Mouse (Mus musculus): ENCODE data around the gene Pgls.

The Pgls gene

DNA sequence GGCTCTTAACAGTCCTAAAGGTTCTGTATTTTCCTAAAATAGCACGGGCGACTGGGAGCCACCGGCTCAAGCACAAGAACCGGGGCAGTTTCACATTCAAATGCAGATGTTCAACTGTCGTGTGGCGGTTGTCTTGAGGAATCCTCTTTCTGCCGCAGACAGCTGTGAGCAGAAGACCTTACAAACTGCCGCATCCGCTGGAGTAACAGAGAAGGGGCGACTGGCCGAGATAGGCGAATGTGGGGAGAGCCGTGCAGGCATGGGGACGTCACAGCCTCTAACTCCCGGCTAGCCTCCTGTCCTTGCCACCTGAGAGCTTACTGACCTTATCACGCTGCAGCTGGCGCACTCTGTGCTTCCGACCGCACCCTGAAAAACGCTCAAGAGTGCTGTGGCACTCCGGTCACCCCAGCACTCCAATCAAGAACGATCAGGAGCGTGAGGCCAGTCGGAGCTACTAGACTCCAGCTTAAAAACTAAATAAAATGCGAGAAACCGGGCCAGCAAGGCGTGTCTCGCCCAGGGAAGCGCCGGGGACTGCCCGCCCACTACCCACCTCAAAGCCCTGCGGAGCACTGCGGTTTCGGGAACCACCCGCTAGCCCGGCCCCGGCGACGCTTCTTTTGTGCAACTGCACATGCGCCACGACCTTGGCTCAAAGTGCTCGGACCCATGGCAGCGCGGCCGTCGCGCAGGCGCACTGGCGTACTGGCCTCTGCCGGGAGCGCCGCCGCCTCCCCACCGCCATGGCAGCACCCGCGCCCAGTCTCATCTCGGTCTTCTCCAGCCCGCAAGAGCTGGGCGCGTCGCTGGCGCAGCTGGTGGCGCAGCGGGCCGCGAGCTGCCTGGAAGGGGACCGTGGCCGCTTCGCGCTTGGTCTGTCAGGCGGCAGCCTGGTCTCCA is at the start of gene Pgls:
Gene Pgls, plus strand, starts transcription at position 706 of the 903 bp plus-strand sequence.
- POLR2A ChIA-PET: interaction anchor here (0.5 to 6.7 kb wide), 44 partner anchors 8 to 945 kb away, joined by 3 to 104 read pairs (median 4); partner anchors contain the start of genes Colgalt1 (in 3 of the 4), Slc27a1 (in 3 of the 4), Tmem221 (in 3 of the 4) and Mvb12a (in 2 of the 4)

GRCm38 (mm10) chr8:71542632-71543343 is 49.2 kb upstream of the Pgls start, which contains the start of gene Mvb12a:
TSS of gene Mvb12a (plus strand) at chr8:71542922.
- ChIA-PET CTCF (interaction anchor here (0.5 to 1.6 kb wide), 19 partner anchors 11 to 875 kb away, joined by 3 to 8 read pairs (median 3); partner anchors contain the start of genes Colgalt1 (in 1 of the 4) and Slc27a1 (in 1 of the 4)), POLR2A (interaction anchor here in 3 of 4 experiments (0.5 to 3.6 kb wide), 42 partner anchors 9 to 594 kb away, joined by 3 to 27 read pairs (median 4); partner anchors contain the start of genes Tmem221 (in 3 of the 3), Colgalt1 (in 2 of the 3), Pgls (in 2 of the 3) and Ccdc194 (in 1 of the 3))

More for the DNA sequence above, at the start of gene Pgls:
- CTCF ChIA-PET: interaction anchor here (0.6 to 6.5 kb wide), 15 partner anchors 11 to 137 kb away, joined by 3 to 40 read pairs (median 7); partner anchors contain the start of genes Colgalt1 (in 1 of the 4) and Slc27a1 (in 1 of the 4)

- CTCF ChIA-PET: interaction anchor here in 2 of 4 experiments (0.5 to 1.6 kb wide), 4 partner anchors 15 to 117 kb away, joined by 4 to 8 read pairs (median 5); partner anchors contain the start of gene Slc27a1 (in 1 of the 2)
- POLR2A ChIA-PET: interaction anchor here in 3 of 4 experiments (1.0 to 3.6 kb wide), 16 partner anchors 9 to 182 kb away, joined by 3 to 27 read pairs (median 6); partner anchors contain the start of genes Colgalt1 (in 2 of the 3), Ccdc194 (in 1 of the 3), Dda1 (in 1 of the 3) and Fcho1 (in 1 of the 3)
Observed at GRCm38 (mm10) chr8:71543755-71544154, 48.2 kb upstream of the Pgls start.

GRCm38 (mm10) chr8:71545053-71545452 is 46.9 kb upstream of the Pgls start:
- ChIA-PET CTCF (no interaction called here), POLR2A (interaction anchor here in 1 of 4 experiments (0.6 to 1.2 kb wide), 2 partner anchors 13 to 81 kb away, joined by 3 read pairs; no protein-coding TSS in a partner anchor)

GRCm38 (mm10) chr8:71547590-71547989 is 44.4 kb upstream of the Pgls start:
- ChIA-PET POLR2A (no interaction called here), CTCF (interaction anchor here in 1 of 4 experiments (0.9 kb wide), 1 partner anchor 13 kb away, joined by 5 read pairs; no protein-coding TSS in a partner anchor)

- ChIA-PET POLR2A (interaction anchor here in 2 of 4 experiments (0.6 to 1.5 kb wide), 6 partner anchors 8 to 21 kb away, joined by 3 to 9 read pairs (median 4); partner anchors contain the start of genes Tmem221 (in 2 of the 2) and Slc27a1 (in 1 of the 2)), CTCF (interaction anchor here in 3 of 4 experiments (0.6 to 1.1 kb wide), 4 partner anchors 12 to 149 kb away, joined by 3 to 7 read pairs (median 3); partner anchors contain the start of gene Colgalt1 (in 1 of the 3))
Observed at GRCm38 (mm10) chr8:71550754-71551153, 41.2 kb upstream of the Pgls start.

- CTCF ChIA-PET: interaction anchor here in 2 of 4 experiments (0.5 to 1.7 kb wide), 2 partner anchors 58 to 77 kb away, joined by 6 to 7 read pairs; no protein-coding TSS in a partner anchor
Observed at GRCm38 (mm10) chr8:71552770-71553169, 39.2 kb upstream of the Pgls start.

DNA sequence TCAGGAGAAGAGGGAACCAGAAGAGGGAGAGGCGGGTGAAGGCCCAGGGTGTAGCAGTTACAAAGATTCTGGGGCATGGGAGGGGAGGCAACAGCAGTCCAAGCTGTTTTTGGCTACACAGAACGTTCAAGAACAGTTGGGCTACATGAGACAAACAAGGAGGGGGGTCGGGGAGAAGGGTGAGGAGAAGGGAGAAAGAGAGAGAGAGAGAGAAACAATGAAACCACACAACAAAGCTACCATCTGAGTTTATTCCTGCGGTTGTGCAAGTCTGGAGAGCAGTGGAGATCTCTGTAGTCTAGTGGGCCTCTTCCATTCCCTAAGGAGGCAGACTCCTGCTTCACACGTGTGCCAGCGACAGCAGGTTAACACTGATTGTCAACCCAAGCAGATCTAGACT is 38.0 kb upstream of the Pgls start:
- ChIA-PET POLR2A (interaction anchor here in 3 of 4 experiments (0.8 to 5.2 kb wide), 12 partner anchors 11 to 122 kb away, joined by 3 to 25 read pairs (median 3); partner anchors contain the start of genes Jak3 (in 1 of the 3), Mvb12a (in 1 of the 3) and Slc27a1 (in 1 of the 3)), CTCF (interaction anchor here in 2 of 4 experiments (1.0 to 1.7 kb wide), 4 partner anchors 11 to 75 kb away, joined by 3 to 15 read pairs (median 5); partner anchors contain the start of gene Mvb12a (in 1 of the 2))

More at GRCm38 (mm10) chr8:71552770-71553169, 39.2 kb upstream of the Pgls start:
- POLR2A ChIA-PET: interaction anchor here in 2 of 4 experiments (0.6 to 5.2 kb wide), 8 partner anchors 9 to 745 kb away, joined by 3 to 25 read pairs (median 4); partner anchors contain the start of genes Slc27a1 (in 2 of the 2) and Mvb12a (in 1 of the 2)

GRCm38 (mm10) chr8:71554644-71555043 is 37.3 kb upstream of the Pgls start:
- ChIA-PET POLR2A (interaction anchor here in 2 of 4 experiments (0.9 to 5.2 kb wide), 7 partner anchors 12 to 121 kb away, joined by 3 to 25 read pairs (median 4); partner anchors contain the start of genes Ccdc194 (in 1 of the 2), Jak3 (in 1 of the 2), Mvb12a (in 1 of the 2) and Slc27a1 (in 1 of the 2)), CTCF (interaction anchor here in 3 of 4 experiments (1.0 to 1.6 kb wide), 4 partner anchors 36 to 177 kb away, joined by 3 to 15 read pairs (median 4); no protein-coding TSS in a partner anchor)

GRCm38 (mm10) chr8:71558071-71558957 is 33.7 kb upstream of the Pgls start, which contains the start of gene Tmem221:
TSS of gene Tmem221 (minus strand) at chr8:71558871.
- ChIA-PET CTCF (interaction anchor here (0.6 to 2.4 kb wide), 43 partner anchors 10 to 713 kb away, joined by 3 to 34 read pairs (median 4); partner anchors contain the start of genes Slc27a1 (in 2 of the 4), Abhd8 (in 1 of the 4), Colgalt1 (in 1 of the 4) and Fcho1 (in 1 of the 4)), POLR2A (interaction anchor here (0.5 to 3.3 kb wide), 70 partner anchors 8 to 719 kb away, joined by 3 to 66 read pairs (median 4); partner anchors contain the start of genes Colgalt1 (in 3 of the 4), Mvb12a (in 3 of the 4), Pgls (in 3 of the 4) and Slc27a1 (in 2 of the 4))

- CTCF ChIA-PET: interaction anchor here (0.6 to 2.4 kb wide), 52 partner anchors 10 to 714 kb away, joined by 3 to 34 read pairs (median 4); partner anchors contain the start of genes Slc27a1 (in 2 of the 4), Abhd8 (in 1 of the 4), Colgalt1 (in 1 of the 4) and Fcho1 (in 1 of the 4)
- POLR2A ChIA-PET: interaction anchor here (0.5 to 3.3 kb wide), 79 partner anchors 9 to 720 kb away, joined by 3 to 66 read pairs (median 4); partner anchors contain the start of genes Colgalt1 (in 3 of the 4), Mvb12a (in 3 of the 4), Pgls (in 3 of the 4) and Slc27a1 (in 2 of the 4)
Observed at GRCm38 (mm10) chr8:71558958-71559690, 32.9 kb upstream of the Pgls start.

- POLR2A ChIA-PET: interaction anchor here in 2 of 4 experiments (0.6 to 3.3 kb wide), 16 partner anchors 9 to 219 kb away, joined by 3 to 66 read pairs (median 9); partner anchors contain the start of genes Slc27a1 (in 2 of the 2), Babam1 (in 1 of the 2), Colgalt1 (in 1 of the 2) and Fam129c (in 1 of the 2)
Observed at GRCm38 (mm10) chr8:71560071-71560470, 31.9 kb upstream of the Pgls start.

DNA sequence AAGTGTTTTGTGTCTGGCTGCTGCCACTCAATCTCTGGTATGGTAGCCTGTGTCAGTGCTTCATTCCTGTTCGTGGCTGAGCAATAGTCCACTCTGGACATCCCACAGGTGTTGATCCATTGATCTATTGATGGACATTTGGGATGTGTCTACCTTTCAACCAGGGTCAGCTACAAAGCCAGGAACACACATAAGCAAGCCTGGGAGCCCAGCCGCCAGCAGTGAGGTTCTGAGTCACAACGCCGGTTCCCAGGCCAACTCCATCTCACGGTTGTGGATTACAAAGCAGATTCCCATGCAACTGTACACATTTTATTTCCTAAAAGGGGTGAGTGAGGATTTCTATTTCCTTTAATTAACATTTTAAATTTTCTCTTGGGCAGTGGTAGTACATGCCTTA is 31.2 kb upstream of the Pgls start:
- ChIA-PET CTCF (interaction anchor here (0.6 to 4.0 kb wide), 41 partner anchors 9 to 679 kb away, joined by 3 to 40 read pairs (median 4); partner anchors contain the start of genes Fcho1 (in 2 of the 4), Mvb12a (in 2 of the 4), Pgls (in 2 of the 4) and Colgalt1 (in 1 of the 4)), POLR2A (interaction anchor here in 3 of 4 experiments (0.9 to 3.3 kb wide), 14 partner anchors 9 to 107 kb away, joined by 3 to 35 read pairs (median 6); partner anchors contain the start of gene Slc27a1 (in 1 of the 3))

More at GRCm38 (mm10) chr8:71560071-71560470, 31.9 kb upstream of the Pgls start:
- CTCF ChIA-PET: interaction anchor here (0.6 to 4.0 kb wide), 11 partner anchors 10 to 679 kb away, joined by 3 to 40 read pairs (median 6); partner anchors contain the start of genes Colgalt1 (in 1 of the 4), Fcho1 (in 1 of the 4), Pgls (in 1 of the 4) and Slc27a1 (in 1 of the 4)

DNA sequence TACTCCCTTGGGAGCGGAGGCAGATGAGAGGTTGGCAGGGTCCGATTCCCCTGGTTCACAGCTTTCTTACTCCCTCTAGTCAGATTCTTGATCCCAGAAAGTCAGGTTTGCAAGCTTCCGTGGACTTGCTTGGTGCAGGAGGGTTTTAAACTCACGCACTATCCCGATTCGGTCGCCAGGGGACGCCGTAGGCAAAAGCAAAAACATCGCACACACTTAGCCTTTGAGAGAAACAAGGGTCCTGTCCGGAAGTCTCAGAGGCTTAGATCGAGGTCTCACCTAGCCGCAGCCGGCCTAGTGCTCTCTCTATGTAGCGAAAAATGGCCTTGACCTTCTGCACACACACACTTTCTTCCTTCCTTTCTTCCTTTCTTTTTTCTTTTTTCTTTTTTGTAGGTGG is 30.6 kb upstream of the Pgls start:
- ChIA-PET POLR2A (interaction anchor here in 3 of 4 experiments (0.8 to 2.3 kb wide), 12 partner anchors 9 to 110 kb away, joined by 3 to 12 read pairs (median 4); partner anchors contain the start of gene Unc13a (in 1 of the 3)), CTCF (interaction anchor here (0.6 to 4.0 kb wide), 45 partner anchors 8 to 696 kb away, joined by 3 to 40 read pairs (median 4); partner anchors contain the start of genes Mvb12a (in 2 of the 4), Pgls (in 2 of the 4), Colgalt1 (in 1 of the 4) and Fcho1 (in 1 of the 4))
